Comparison of ENCODE assay signal across 14 mouse cellular contexts in genomic region chr2:173385722-173386141, GRCm38 (mm10).
DNase-seq lines count a peak whose midpoint lies in the region.
"Had no signal": no experiment of that assay in that cellular context is flagged by ENCODE, and none has a peak within 500 bp of the region (broad histone marks: within the 10 kb centered on the region; RNA-seq: fewer than 3 reads in every experiment).

No protein-coding gene starts in this region.

- intact Hi-C loops in heart, postnatal 14 days (cut with DNase I), result no loop called here
- intact Hi-C loops in left cerebral cortex, postnatal 25 days (cut with DNase I), result no loop called here

- H3K4me3 ChIP-seq in limb, embryonic 10.5 days, result no peak overlapping the region
- H3K4me3 ChIP-seq in midbrain, embryonic 10.5 days, result no peak overlapping the region
- H3K4me3 ChIP-seq: erythroblast, embryonic 14.5 days; heart, embryonic 13.5 days; liver, embryonic 12.5 days; megakaryocyte, embryonic 14.5 days; stomach, embryonic 15.5 days had no signal

- 0 out of 2 replicates have a peak, but pooled peaks cover 11% of the 10 kb centered on the region for H3K27me3 ChIP-seq in limb, embryonic 10.5 days (ENCODE audit: low read depth, poor library complexity, severe bottlenecking)
- H3K27me3 ChIP-seq in midbrain, embryonic 10.5 days (ENCODE audit: low read depth, poor library complexity, severe bottlenecking), result no peaks in the 10 kb centered on the region
- H3K27me3 ChIP-seq: heart, embryonic 13.5 days; liver, embryonic 12.5 days; megakaryocyte, embryonic 14.5 days; stomach, embryonic 15.5 days had no signal

- WGBS in limb, embryonic 10.5 days, result 68% methylated on average over 9 of the region's 9 CpGs
- WGBS in midbrain, embryonic 10.5 days, result 71% methylated on average over 9 of the region's 9 CpGs

- no peaks in the 10 kb centered on the region for H3K36me3 ChIP-seq in limb, embryonic 10.5 days
- no peaks in the 10 kb centered on the region for H3K36me3 ChIP-seq in midbrain, embryonic 10.5 days
- H3K36me3 ChIP-seq: heart, embryonic 13.5 days; liver, embryonic 12.5 days; stomach, embryonic 15.5 days had no signal

- peak overlapping the region; percentile 38; the same call in 1 of the 2 replicates for H3K27ac ChIP-seq in limb, embryonic 10.5 days
- H3K27ac ChIP-seq in midbrain, embryonic 10.5 days (replicated peaks), result no peak overlapping the region
- H3K27ac ChIP-seq: heart, embryonic 13.5 days; liver, embryonic 12.5 days; stomach, embryonic 15.5 days had no signal

- DNase-seq in heart, postnatal 14 days, result peak; percentile 18 to 30
- no peak for DNase-seq in heart, adult 11 months
- DNase-seq in 416B (ENCODE audit: low read depth), result peak; percentile 67
- peak; percentile 25 for DNase-seq in T-cell, adult 2 months (ENCODE audit: low spot score)
- no peak for DNase-seq in limb, embryonic 10.5 days (ENCODE audit: low spot score)
- no peak for DNase-seq in left cerebral cortex, postnatal 25 days (ENCODE audit: low spot score in 2 of 2)
- no peak for DNase-seq in midbrain, embryonic 10.5 days (ENCODE audit: low spot score)
- DNase-seq in Muller cell, postnatal 12 days (ENCODE audit: inconsistent ontology term), result no peak
- DNase-seq: cerebellum, adult 9-10 months had no signal

- H3K4me1 ChIP-seq in limb, embryonic 10.5 days, result peaks cover 19% of the 10 kb centered on the region
- 0 out of 2 replicates have a peak, but pooled peaks cover 4% of the 10 kb centered on the region for H3K4me1 ChIP-seq in midbrain, embryonic 10.5 days
- H3K4me1 ChIP-seq: liver, embryonic 12.5 days had no signal

- H3K9me3 ChIP-seq in limb, embryonic 10.5 days (replicated peaks), result no peaks in the 10 kb centered on the region
- peaks cover under 1% of the 10 kb centered on the region; the same call in 1 of the 2 replicates for H3K9me3 ChIP-seq in midbrain, embryonic 10.5 days (replicated peaks)
- H3K9me3 ChIP-seq: heart, embryonic 13.5 days; liver, embryonic 12.5 days; stomach, embryonic 15.5 days had no signal

Comparison
In these comparisons a context has a peak if more than half of its experiments do, and no peak if none do; other contexts are left out.
1. DNase-seq: peak in heart, postnatal 14 days (2 of 2), 416B (single experiment) and T-cell, adult 2 months (single experiment); none in heart, adult 11 months (single experiment), limb, embryonic 10.5 days (single experiment), left cerebral cortex, postnatal 25 days (0 of 2), midbrain, embryonic 10.5 days (single experiment) and Muller cell, postnatal 12 days (single experiment).